Mouse (Mus musculus) limb, embryonic 14.5 days (tissue): ENCODE measurements at regions not wholly inside any gene's neighbourhood (a gene's known extent, or its start where the extent isn't known, plus 50 kb on each side); places are given as distances from the start of the nearest gene placed in this dataset.

Experiments
- ATAC-seq: fragments of 200-750 bp; cut with Nextera tagmentation; 2 replicates; pipeline ENCODE4 v1.8.0; 2017; ENCODE audit warnings: low read depth, moderate number of reproducible peaks, moderate TSS enrichment; ENCODE audit not compliant: low FRiP score
- DNase-seq: peaks from one replicate; pipeline ENCODE4 v3.0.0-alpha.2; 2015; ENCODE audit warnings: low spot score
- H3K27ac ChIP-seq: fragments of 300-500 bp; sonication (generic); replicated peaks from 2 replicates; pipeline ENCODE4 v1.5.1; 2014; ENCODE audit warnings: low read depth, mild to moderate bottlenecking, low read length, moderate library complexity, mixed read lengths
- H3K27me3 ChIP-seq: fragments of 300-500 bp; sonication (generic); 2 replicates; pipeline ENCODE4 v1.6.1; 2014; ENCODE audit warnings: low read length, mixed read lengths; ENCODE audit not compliant: control insufficient read depth, insufficient read depth
- H3K36me3 ChIP-seq: fragments of 300-500 bp; sonication (generic); 2 replicates; pipeline ENCODE4 v1.6.1; 2014; ENCODE audit warnings: mild to moderate bottlenecking, low read length, moderate library complexity, mixed read lengths; ENCODE audit not compliant: control insufficient read depth, insufficient read depth
- H3K4me1 ChIP-seq: fragments of 300-500 bp; sonication (generic); 2 replicates; pipeline ENCODE4 v1.6.1; 2014; ENCODE audit warnings: antibody characterized with exemption, low read length, mixed read lengths; ENCODE audit not compliant: control insufficient read depth, insufficient read depth
- H3K4me2 ChIP-seq: fragments of 300-500 bp; sonication (generic); replicated peaks from 2 replicates; pipeline ENCODE4 v1.6.1; 2014; ENCODE audit warnings: low read depth, mild to moderate bottlenecking, low read length, moderate library complexity; ENCODE audit not compliant: severe bottlenecking
- H3K4me3 ChIP-seq: fragments of 300-500 bp; sonication (generic); replicated peaks from 2 replicates; pipeline ENCODE4 v1.5.1; 2014; ENCODE audit warnings: low read length
- H3K9ac ChIP-seq: fragments of 300-500 bp; sonication (generic); 2 replicates; pipeline ENCODE4 v1.6.1; 2014; ENCODE audit warnings: mild to moderate bottlenecking, low read depth, low read length, moderate library complexity; ENCODE audit not compliant: severe bottlenecking
- H3K9me3 ChIP-seq: fragments of 300-500 bp; sonication (generic); 2 replicates; pipeline ENCODE4 v1.6.1; 2016; ENCODE audit warnings: low read length; ENCODE audit not compliant: control insufficient read depth
- POLR2A ChIP-seq: fragments of 200-500 bp; IDR thresholded peaks from 2 replicates; pipeline ENCODE4 v1.8.0; 2012; ENCODE audit warnings: inconsistent platforms, mild to moderate bottlenecking, moderate library complexity, borderline replicate concordance; ENCODE audit not compliant: insufficient read depth, insufficient read length; ENCODE audit errors: extremely low read depth
- WGBS: fragments of 180-500 bp; shearing (Covaris S2); extraction: QIAGEN DNeasy Blood & Tissue Kit; methylation state at CpG from one replicate; pipeline ENCODE4 v1.1.7; 2014; 5-methylcytosine and 5-hydroxymethylcytosine counted together

DNA sequence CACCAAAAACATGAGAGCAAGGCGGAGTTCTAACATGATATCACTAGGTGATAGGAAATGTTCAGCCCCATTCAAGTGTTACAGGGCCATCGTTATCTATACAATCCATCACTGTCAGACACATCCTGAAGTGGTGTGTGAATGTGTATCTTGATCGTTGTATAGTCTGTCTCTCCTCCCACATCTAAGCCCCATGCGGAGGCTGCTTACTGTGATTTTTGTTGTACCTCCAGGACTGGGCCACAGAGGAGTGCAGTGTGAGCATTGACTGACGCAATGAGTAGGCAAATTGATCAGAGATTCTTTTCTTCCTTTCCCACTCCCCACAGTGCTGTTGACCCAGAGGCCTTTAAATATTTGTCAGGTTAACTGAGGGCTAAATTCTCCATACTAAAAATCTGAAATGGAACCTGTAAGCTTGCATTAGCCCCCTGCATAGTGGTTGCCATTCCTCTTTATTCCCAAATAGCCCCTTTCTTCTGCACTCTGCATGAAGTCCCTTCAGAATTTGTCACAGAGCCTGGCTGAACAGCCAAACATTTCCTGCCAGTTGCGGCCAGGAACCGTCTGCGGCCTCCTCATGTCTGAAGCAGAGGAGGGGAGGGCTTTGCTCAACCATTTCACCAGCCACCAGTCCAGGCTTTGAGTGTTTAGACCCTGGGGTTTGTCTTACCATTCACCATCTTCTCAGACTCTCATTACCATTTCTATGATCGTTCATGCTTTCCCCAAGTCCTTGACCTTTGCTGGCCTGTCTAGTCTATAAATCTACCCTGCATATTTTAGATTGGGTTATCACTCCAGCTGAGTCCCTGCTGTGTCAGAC lies 119.3 kb downstream of the Ttc8 start:
- Histone ChIP-seq H3K27ac (no peak overlapping the region), H3K4me1 (no peaks in the 10 kb centered on the region), H3K4me3 (no peak overlapping the region), H3K36me3 (no peaks in the 10 kb centered on the region), H3K9me3 (no peaks in the 10 kb centered on the region), H3K27me3 (no peaks in the 10 kb centered on the region), H3K4me2 (no peak overlapping the region), H3K9ac (no peak overlapping the region)
- DNase-seq (no peak), ATAC-seq (no peak)
- WGBS: 73% methylated on average over 9 of the region's 9 CpGs
- no peak for TF ChIP-seq POLR2A

DNA sequence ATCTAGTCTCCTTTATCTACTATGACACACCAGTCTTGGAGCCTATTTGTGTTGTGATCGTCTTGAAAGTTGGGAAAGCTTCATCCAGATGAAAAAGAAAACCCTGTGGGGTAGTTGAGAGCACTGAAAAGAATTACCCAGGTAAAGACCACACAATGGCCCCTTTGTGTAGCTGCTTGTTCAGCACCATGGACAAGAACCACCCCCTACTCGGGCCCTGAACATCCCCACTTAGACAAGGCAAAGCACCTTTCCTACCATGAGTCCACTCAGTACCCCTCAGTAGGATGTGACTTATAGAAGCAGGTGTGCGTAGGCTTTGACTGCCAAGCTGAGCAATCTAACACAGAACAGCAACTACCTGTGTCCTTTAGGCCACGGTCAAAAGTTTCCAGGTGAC lies 121.2 kb downstream of the Ttc8 start:
- Histone ChIP-seq H3K4me1 (no peaks in the 10 kb centered on the region), H3K27me3 (no peaks in the 10 kb centered on the region), H3K27ac (no peak overlapping the region), H3K4me3 (no peak overlapping the region), H3K9me3 (no peaks in the 10 kb centered on the region), H3K36me3 (no peaks in the 10 kb centered on the region), H3K4me2 (no peak overlapping the region), H3K9ac (no peak overlapping the region)
- TF ChIP-seq POLR2A: no peak
- ATAC-seq (no peak), DNase-seq (peak; percentile 51)
- WGBS: 63% methylated on average over 4 of the region's 4 CpGs

DNA sequence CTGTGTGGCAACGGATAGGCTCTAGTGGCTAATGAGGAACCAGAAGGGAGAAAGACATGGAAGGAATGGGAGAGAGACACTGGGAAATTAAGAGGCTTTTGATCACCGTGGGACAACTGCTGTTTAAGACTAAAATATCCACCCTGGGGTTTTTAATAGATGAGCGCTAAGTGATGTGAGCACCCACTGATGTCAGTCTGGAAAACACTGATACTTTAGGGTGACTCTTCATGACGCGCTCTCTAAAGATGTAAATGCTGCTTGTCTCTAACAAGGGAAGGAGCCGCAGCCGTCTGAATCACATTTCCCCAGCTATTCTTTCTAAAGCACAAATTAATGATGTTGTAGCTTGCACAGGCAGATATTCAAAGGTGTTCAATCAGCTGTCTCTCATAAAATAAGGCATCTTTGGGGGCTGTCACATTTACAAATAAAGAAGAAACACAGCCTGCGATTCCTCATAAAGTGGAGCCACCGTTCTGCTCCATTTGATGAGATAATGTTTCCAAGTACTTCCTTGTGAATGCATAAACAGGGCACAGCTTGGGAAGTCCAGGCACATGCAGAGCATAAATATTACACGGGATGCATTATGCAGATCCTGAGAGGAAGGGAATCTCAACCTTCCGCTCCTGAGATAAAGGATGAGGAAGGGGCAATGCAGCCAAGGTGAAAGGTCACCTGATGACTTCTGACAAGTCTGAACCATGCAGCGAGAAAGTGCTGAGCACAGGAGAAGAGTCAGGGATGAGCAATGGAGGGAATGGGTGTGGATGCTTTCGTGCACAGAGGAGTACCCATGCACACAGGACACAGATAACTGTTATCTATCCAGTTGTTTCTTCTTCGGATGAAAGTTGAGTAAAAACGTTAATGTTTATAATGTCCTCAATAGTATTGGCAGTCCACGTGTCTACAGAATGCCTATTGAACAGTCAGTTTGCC lies 122.8 kb downstream of the Ttc8 start:
- H3K4me2 ChIP-seq: no peak overlapping the region
- no peak for TF ChIP-seq POLR2A
- H3K27ac ChIP-seq: no peak overlapping the region
- H3K4me1 ChIP-seq: no peaks in the 10 kb centered on the region
- ATAC-seq (no peak), DNase-seq (no peak)
- H3K36me3 ChIP-seq: no peaks in the 10 kb centered on the region
- no peak overlapping the region for H3K4me3 ChIP-seq
- H3K9me3 ChIP-seq: no peaks in the 10 kb centered on the region
- no peak overlapping the region for H3K9ac ChIP-seq
- 83% methylated on average over 16 of the region's 16 CpGs for WGBS
- H3K27me3 ChIP-seq: no peaks in the 10 kb centered on the region

DNA sequence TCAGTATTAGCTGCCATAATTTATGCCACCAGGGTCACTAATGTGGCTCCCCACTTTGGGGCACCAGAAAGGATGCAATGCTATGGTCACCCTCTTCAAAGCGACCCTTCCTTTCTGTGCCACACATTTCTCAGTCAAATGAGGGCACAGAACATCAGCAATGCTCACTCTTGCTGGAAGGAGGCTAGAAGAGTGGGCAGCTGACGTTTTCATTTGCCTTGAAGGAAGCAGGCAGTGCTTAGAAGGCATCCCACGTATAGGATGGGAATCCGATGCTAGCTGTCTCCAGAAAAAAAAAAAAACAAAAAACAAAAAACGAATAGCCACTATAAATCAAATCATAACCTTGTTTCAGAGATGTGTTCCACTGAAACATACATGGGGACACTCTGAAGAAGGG lies 124.1 kb downstream of the Ttc8 start:
- no peaks in the 10 kb centered on the region for H3K36me3 ChIP-seq
- no peak overlapping the region for H3K4me3 ChIP-seq
- H3K9me3 ChIP-seq: no peaks in the 10 kb centered on the region
- H3K27ac ChIP-seq: no peak overlapping the region
- H3K27me3 ChIP-seq: no peaks in the 10 kb centered on the region
- ATAC-seq: no peak
- H3K4me1 ChIP-seq: no peaks in the 10 kb centered on the region
- H3K4me2 ChIP-seq: no peak overlapping the region
- no peak overlapping the region for H3K9ac ChIP-seq
- DNase-seq: no peak
- TF ChIP-seq POLR2A: no peak
- WGBS: 67% methylated on average over 5 of the region's 5 CpGs

DNA sequence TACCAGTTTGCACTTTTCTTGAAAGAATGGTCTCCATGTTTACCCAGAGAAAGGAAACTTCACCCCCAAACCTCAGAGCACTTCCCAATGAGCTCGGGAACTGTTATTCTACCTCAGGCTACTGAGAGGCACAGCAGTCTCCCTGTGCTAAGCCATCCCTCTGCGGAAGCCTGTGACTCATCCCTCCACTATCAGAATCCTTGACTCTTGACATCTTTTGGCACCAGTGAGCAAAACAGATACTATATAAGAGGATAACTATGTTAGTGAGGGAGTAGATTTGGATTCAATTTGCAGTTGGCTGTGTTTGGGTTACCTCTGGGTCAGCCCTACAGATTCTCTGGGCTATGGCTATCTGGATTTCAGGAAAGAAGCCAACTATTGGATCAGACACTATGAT lies 130.1 kb downstream of the Ttc8 start:
- H3K9me3 ChIP-seq: no peaks in the 10 kb centered on the region
- no peak overlapping the region for H3K4me2 ChIP-seq
- no peaks in the 10 kb centered on the region for H3K27me3 ChIP-seq
- no peak overlapping the region for H3K27ac ChIP-seq
- H3K36me3 ChIP-seq: no peaks in the 10 kb centered on the region
- no peak overlapping the region for H3K9ac ChIP-seq
- ATAC-seq: no peak
- DNase-seq: no peak
- no peak for TF ChIP-seq POLR2A
- no peaks in the 10 kb centered on the region for H3K4me1 ChIP-seq
- no peak overlapping the region for H3K4me3 ChIP-seq
- WGBS: 87% methylated on average over 2 of the region's 2 CpGs
